Mouse (Mus musculus) bone marrow, adult 2 months (tissue): ENCODE data around the gene Fchsd2. TPM values are rescaled to one million over a fixed set of nuclear protein-coding genes. Genes with fewer than 3 reads are reported as not detected.

Experiments used
- H3K27ac ChIP-seq: fragments of 200-500 bp; 2 replicates; pipeline ENCODE4 v1.5.1; 2012; ENCODE audit warnings: low read depth, mild to moderate bottlenecking, control low read depth, inconsistent platforms, low read length; ENCODE audit not compliant: control insufficient read depth, poor library complexity, insufficient read depth
- H3K4me1 ChIP-seq: fragments of 200-500 bp; 2 replicates; pipeline ENCODE4 v1.6.1; 2011; ENCODE audit warnings: low read length; ENCODE audit not compliant: control insufficient read depth, insufficient read depth
- H3K4me3 ChIP-seq: fragments of 200-500 bp; replicated peaks from 2 replicates; pipeline ENCODE3; 2011; ENCODE audit warnings: mild to moderate bottlenecking, low read depth, low read length, control low read depth; ENCODE audit not compliant: control insufficient read depth
- CTCF ChIP-seq: fragments of 200-500 bp; IDR thresholded peaks from 2 replicates; pipeline ENCODE4 v1.5.1; 2011; ENCODE audit warnings: low read length, control low read depth; ENCODE audit not compliant: control insufficient read depth, insufficient read depth
- POLR2A ChIP-seq: fragments of 200-500 bp; IDR thresholded peaks from 2 replicates; pipeline ENCODE4 v1.6.1; 2011; ENCODE audit warnings: low read depth, mild to moderate bottlenecking, control low read depth, low read length, borderline replicate concordance; ENCODE audit not compliant: control insufficient read depth
- WGBS: fragments of 180-500 bp; shearing (Covaris S2); methylation state at CpG from one replicate; pipeline ENCODE4 v1.1.7; 2018; 5-methylcytosine and 5-hydroxymethylcytosine counted together
- polyA plus RNA-seq: library from polyadenylated mRNA; stranded (reverse); fragments of >200 nt; gene quantifications from 2 replicates; pipeline ENCODE4 v1.2.4, GENCODE M21; 2011; ENCODE audit warnings: low replicate concordance; ENCODE audit not compliant: missing spikeins, insufficient read depth, insufficient read length

Gene Fchsd2
- 7.2 and 22.6 TPM in 2 replicates for polyA plus RNA-seq

DNA sequence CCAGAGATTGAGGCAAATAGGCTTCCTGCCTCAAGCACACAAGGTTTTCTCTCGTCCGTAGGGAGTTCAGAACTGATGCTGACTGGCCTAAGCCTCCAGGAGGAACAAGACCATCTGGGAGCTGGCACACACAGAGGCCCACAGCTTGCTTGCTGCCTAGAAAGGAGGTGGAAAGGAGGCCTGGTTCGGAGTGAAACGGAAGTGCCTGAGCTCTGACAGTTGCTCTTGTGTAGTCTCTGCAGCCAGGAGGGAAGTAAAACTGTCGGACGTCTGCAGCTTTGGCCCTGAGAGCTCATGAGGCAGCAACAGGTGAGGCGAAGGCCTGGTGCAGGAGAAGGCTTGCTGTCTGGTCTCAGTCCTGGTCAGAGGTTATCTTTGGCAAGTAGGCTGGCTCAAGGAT, at the start of gene Fchsd2:
Gene Fchsd2 (plus strand): TSS at position 246 of the 400 bp plus-strand sequence.
- Histone ChIP-seq H3K4me3 (no peak within 1 kb of the TSS), H3K27ac (peak within 1 kb of the TSS; percentile 88), H3K4me1 (peaks cover 9% of the 10 kb centered on the region)
- TF ChIP-seq POLR2A (no peak), CTCF (no peak)
- 10% methylated on average over 7 of the region's 7 CpGs for whole genome bisulfite sequencing

DNA sequence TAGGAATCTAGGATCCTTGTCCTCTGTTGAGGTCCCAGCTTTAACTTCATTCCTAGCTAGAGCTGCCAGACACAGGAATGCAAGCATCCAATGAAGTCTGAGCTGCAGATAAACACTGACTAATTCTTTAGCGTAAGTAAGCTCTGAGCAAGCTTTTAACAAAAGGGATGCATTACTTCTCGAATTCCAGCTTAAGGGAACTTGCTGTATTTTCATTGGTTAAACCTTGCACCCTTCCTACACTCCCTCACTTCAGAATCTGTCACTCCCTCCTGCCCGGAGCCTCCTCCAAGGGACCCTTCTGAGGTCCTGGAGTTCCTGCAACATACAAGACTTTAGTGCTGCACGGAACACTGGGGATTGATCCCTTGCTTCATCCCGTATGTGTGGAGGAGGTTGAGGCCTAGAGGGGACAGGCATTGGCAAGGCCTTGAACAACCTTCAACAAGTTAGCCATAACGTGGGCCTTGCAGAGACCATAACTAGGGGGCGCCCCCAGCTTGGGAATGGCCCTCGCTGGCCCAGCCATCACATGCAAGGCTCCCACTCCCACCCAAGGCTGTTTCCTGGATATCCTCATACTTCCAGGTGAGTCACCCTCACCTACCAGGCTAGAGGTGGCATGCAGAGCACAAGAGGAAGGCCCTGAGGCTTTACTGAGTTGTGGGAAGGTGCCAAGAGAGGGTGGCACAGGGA, 48.7 kb upstream of the Fchsd2 start:
- peak; percentile 22; the same call in 1 of the 2 replicates for TF ChIP-seq CTCF
- no peak for TF ChIP-seq POLR2A
- H3K27ac ChIP-seq, result no peak overlapping the region
- WGBS, result 76% methylated on average over 8 of the region's 8 CpGs
- no peak overlapping the region for H3K4me3 ChIP-seq
- peaks cover 13% of the 10 kb centered on the region for H3K4me1 ChIP-seq

- 79% methylated on average over 5 of the region's 5 CpGs for WGBS
- TF ChIP-seq CTCF (no peak), POLR2A (no peak)
- peaks cover 2% of the 10 kb centered on the region; the same call in 1 of the 2 replicates for H3K4me1 ChIP-seq
- H3K27ac ChIP-seq, result no peak overlapping the region
- H3K4me3 ChIP-seq, result no peak overlapping the region
Observed at GRCm38 (mm10) chr7:101048247-101048646, 44.4 kb upstream of the Fchsd2 start.

- Histone ChIP-seq H3K4me3 (no peak overlapping the region), H3K27ac (peak overlapping the region; percentile 22; the same call in 1 of the 2 replicates), H3K4me1 (peaks cover 2% of the 10 kb centered on the region; the same call in 1 of the 2 replicates)
- 84% methylated on average over 7 of the region's 7 CpGs for WGBS
- TF ChIP-seq POLR2A, result no peak
- TF ChIP-seq CTCF, result no peak
Observed at GRCm38 (mm10) chr7:101049326-101050087, 43.2 kb upstream of the Fchsd2 start.

DNA sequence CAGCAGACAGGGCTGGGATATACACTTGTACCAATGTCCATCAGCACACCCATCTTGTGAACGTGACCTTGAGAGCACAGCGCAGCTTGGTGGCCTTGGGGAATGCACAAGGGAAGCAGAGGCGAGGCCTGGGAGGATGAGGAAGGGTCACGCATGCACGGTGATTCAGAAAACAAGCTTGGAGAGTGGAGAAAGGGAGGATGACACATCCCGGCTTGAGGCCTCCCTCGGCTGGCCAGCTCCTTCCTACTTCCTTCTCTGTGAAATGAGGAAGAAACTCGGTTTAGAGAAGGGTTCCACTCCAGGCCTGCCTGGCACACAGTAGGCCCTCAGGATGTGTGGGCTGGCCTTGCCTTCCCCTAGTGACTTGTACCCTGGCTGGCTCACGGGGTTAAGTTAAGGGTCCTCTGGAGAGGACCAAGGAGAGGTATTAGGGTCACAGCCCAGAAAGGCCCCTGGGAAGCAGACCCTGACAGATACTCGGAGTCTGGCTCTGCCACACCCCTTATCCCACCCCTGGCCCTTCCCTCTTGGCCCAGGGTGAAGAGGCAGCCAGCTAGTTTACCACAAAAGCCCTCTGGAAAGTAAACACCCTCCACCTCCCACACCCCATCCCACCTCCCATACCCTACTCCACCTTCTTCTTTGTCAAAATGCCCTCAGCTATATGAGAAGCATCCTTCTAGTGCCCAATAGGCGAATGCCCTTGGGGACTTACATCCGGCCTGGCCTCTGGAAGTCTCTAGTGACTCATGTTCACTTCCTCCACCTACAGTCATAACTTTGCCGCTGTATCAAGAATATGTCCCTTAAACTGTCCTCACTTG, 41.7 kb upstream of the Fchsd2 start:
- Histone ChIP-seq H3K4me3 (no peak overlapping the region), H3K4me1 (peaks cover 2% of the 10 kb centered on the region; the same call in 1 of the 2 replicates), H3K27ac (peak overlapping the region; percentile 33)
- TF ChIP-seq CTCF (no peak), POLR2A (no peak)
- 36% methylated on average over 13 of the region's 13 CpGs for WGBS

DNA sequence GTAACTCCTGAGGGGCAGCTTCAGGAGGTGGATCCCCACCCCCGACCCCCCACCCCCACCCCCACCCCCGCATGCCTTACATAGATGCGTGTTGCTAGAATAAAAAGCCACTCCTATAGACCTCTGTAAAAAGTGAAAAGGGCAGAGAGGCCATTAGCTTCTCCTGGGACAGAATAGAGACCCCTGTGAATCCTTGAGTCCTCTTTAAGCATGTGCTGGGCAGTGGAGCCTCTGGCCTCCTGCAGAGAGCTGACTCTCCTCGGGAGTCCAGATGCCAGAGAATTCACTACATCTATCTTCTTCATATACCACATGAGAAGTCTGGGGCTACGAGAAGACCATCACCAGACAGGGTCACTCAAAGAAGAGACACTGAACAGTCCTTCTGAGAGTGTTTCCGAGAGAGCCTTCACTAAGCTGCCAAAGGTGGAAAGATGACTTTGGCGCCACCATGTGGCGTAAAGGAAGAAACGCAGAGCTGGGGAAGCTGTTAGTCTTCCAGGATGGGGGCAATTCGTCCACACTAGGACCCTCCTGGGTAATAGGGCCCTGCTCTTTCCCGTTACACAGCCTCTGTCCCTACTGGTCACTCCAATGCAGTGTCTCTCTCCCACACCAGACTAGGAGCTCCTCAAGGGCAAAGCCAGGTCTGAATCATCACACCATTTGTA, 41.0 kb upstream of the Fchsd2 start:
- Histone ChIP-seq H3K4me1 (peaks cover 2% of the 10 kb centered on the region; the same call in 1 of the 2 replicates), H3K4me3 (no peak overlapping the region), H3K27ac (no peak overlapping the region)
- TF ChIP-seq POLR2A (no peak), CTCF (peak; percentile 84)
- 14% methylated on average over 11 of the region's 11 CpGs for WGBS

GRCm38 (mm10) chr7:101053136-101053535, 39.5 kb upstream of the Fchsd2 start:
- H3K4me1 ChIP-seq, result peaks cover 4% of the 10 kb centered on the region; the same call in 1 of the 2 replicates
- H3K4me3 ChIP-seq, result no peak overlapping the region
- no peak overlapping the region for H3K27ac ChIP-seq
- WGBS, result 72% methylated on average over 2 of the region's 2 CpGs
- TF ChIP-seq POLR2A (no peak), CTCF (no peak)
